Mouse (Mus musculus) ES-E14 (cell line): Measurements from ENCODE around the gene Ahcyl1. TPM values are rescaled to one million over a fixed set of nuclear protein-coding genes. Genes with fewer than 3 reads are reported as not detected.

Experiments used
- DNase-seq: peaks from one replicate; pipeline ENCODE4 v3.0.0-alpha.2; 2013; ENCODE audit warnings: low read depth, low spot score
- H3K27ac ChIP-seq: 2 replicates; pipeline ENCODE4 v1.5.1; 2012; ENCODE audit warnings: low read depth, mild to moderate bottlenecking, low read length, moderate library complexity, mixed read lengths; ENCODE audit not compliant: poor library complexity, insufficient read depth, severe bottlenecking
- H3K36me3 ChIP-seq: 2 replicates; pipeline ENCODE4 v1.6.1; 2012; ENCODE audit warnings: mild to moderate bottlenecking, low read length, moderate library complexity, mixed read lengths; ENCODE audit not compliant: control insufficient read depth, poor library complexity, insufficient read depth, severe bottlenecking
- H3K4me1 ChIP-seq, 2 experiments: fragments of 150-350 bp in 1 of 2; sonication (generic) in 1 of 2; 2 replicates each; pipeline ENCODE4 v1.6.1; 2012; ENCODE audit warnings: low read length in 2 of 2, mild to moderate bottlenecking in 1 of 2, mixed read lengths in 1 of 2; ENCODE audit not compliant: control insufficient read depth in 2 of 2, insufficient read depth in 2 of 2, poor library complexity in 1 of 2
- H3K4me3 ChIP-seq, 2 experiments: fragments of 150-350 bp in 1 of 2; sonication (generic) in 1 of 2; 2 replicates each; pipeline ENCODE4 v1.5.1; 2012; ENCODE audit warnings: low read length in 2 of 2, low read depth in 1 of 2, mild to moderate bottlenecking in 1 of 2, mixed read lengths in 1 of 2; ENCODE audit not compliant: insufficient read depth in 1 of 2, poor library complexity in 1 of 2, severe bottlenecking in 1 of 2
- H3K9ac ChIP-seq: 2 replicates; pipeline ENCODE4 v1.6.1; 2012; ENCODE audit warnings: low read depth, mild to moderate bottlenecking, low read length, mixed read lengths; ENCODE audit not compliant: poor library complexity, insufficient read depth, severe bottlenecking
- H3K9me3 ChIP-seq: fragments of 150-350 bp; sonication (generic); 2 replicates; pipeline ENCODE4 v1.6.1; 2012; ENCODE audit warnings: low read depth, mild to moderate bottlenecking, low read length; ENCODE audit not compliant: control insufficient read depth, insufficient read depth
- CHD2 ChIP-seq: IDR thresholded peaks from 2 replicates; pipeline ENCODE4 v1.6.1; 2014; ENCODE audit warnings: mild to moderate bottlenecking, low read depth, low read length, inconsistent platforms
- HCFC1 ChIP-seq: IDR thresholded peaks from 2 replicates; pipeline ENCODE4 v1.6.1; 2012; ENCODE audit warnings: low read length, inconsistent platforms, borderline replicate concordance; ENCODE audit not compliant: insufficient read depth
- MAFK ChIP-seq: IDR thresholded peaks from 2 replicates; pipeline ENCODE4 v1.6.1; 2014; ENCODE audit warnings: mild to moderate bottlenecking, low read depth, low read length, inconsistent platforms; ENCODE audit not compliant: insufficient read depth
- ZC3H11A ChIP-seq: IDR thresholded peaks from 2 replicates; pipeline ENCODE4 v1.6.1; 2012; ENCODE audit warnings: low read depth, mild to moderate bottlenecking, inconsistent platforms, low read length, borderline replicate concordance
- ZNF384 ChIP-seq: IDR thresholded peaks from 2 replicates; pipeline ENCODE4 v1.6.1; 2012; ENCODE audit warnings: low read depth, low read length, inconsistent platforms
- in situ Hi-C, 2 experiments: fragments of 600-800 bp; cut with MboI; formaldehyde crosslinking; loops; one replicate each; pipeline ENCODE4 v1.15.1; 2025; ENCODE audit warnings: low sequenced_read_pairs in 2 of 2, inconsistent platforms in 1 of 2; ENCODE audit not compliant: unreplicated experiment in 2 of 2
- total RNA-seq: library from RNA; depleted of rRNA; stranded (reverse); fragments of 300-350 nt; gene quantifications from 2 replicates; pipeline ENCODE4 v1.2.3, GENCODE M21; 2012

Ahcyl1 gene
- total RNA-seq, 1 experiment = 38.2 TPM

DNA sequence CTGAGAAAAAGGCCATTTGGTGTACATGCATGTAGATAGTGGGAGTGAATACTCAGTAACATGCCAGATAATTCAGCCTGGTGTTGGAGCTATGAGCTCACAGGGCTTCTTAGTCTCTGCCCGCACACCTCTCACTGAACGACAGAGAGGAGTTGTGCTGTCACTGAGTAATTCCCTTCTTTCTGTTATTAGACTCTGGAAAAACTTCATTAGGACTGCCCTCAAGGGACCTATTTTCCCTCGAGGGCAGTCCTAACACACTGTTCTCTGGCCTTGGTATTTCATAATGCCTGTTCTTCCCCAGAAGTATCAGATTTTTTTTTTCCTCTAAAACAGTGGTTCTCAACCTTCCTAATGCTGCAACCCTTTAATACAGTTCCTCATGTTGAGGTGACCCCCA, 15.7 kb upstream of the Ahcyl1 start:
- TF ChIP-seq MAFK = no peak
- no peak for TF ChIP-seq ZC3H11A
- TF ChIP-seq HCFC1 = no peak
- TF ChIP-seq CHD2 = no peak
- no peak for TF ChIP-seq ZNF384
- no peak for DNase-seq
- H3K9ac ChIP-seq = no peak overlapping the region
- H3K4me1 ChIP-seq = peaks cover 0 to 2% of the 10 kb centered on the region in 2 experiments; a peak in 1 of 4 replicates
- no peaks in the 10 kb centered on the region for H3K36me3 ChIP-seq
- no peaks in the 10 kb centered on the region for H3K9me3 ChIP-seq
- no peak overlapping the region for H3K4me3 ChIP-seq
- in situ Hi-C loops = no loop called here
- H3K27ac ChIP-seq = no peak overlapping the region

DNA sequence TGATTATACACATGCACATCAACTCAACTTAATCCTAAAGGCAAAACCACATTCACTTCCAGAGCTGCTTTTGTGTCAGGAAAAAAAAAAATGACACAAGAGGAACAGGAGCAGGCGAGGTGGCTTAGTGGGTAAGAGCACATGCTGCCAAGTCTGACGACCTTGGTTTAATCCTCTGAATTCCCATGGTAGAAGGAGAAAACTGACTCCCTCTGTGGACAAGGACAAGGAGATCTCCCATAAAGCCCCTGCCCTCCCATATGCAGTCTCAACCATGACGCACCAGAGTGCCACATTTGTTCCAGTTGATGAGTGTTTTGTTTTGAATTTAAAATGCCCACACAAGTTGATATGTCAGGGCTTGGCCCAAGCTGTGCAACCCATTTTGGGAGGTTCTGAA, 12.8 kb upstream of the Ahcyl1 start:
- H3K9me3 ChIP-seq = no peaks in the 10 kb centered on the region
- no peak overlapping the region for H3K27ac ChIP-seq
- DNase-seq = no peak
- no peaks in the 10 kb centered on the region for H3K36me3 ChIP-seq
- H3K9ac ChIP-seq = no peak overlapping the region
- TF ChIP-seq ZNF384 = no peak
- no peak for TF ChIP-seq ZC3H11A
- TF ChIP-seq HCFC1 = no peak
- TF ChIP-seq CHD2 = no peak
- no peak for TF ChIP-seq MAFK
- H3K4me3 ChIP-seq = no peak overlapping the region
- in situ Hi-C loops = no loop called here
- H3K4me1 ChIP-seq = peaks cover 0 to 2% of the 10 kb centered on the region in 2 experiments; a peak in 1 of 4 replicates

DNA sequence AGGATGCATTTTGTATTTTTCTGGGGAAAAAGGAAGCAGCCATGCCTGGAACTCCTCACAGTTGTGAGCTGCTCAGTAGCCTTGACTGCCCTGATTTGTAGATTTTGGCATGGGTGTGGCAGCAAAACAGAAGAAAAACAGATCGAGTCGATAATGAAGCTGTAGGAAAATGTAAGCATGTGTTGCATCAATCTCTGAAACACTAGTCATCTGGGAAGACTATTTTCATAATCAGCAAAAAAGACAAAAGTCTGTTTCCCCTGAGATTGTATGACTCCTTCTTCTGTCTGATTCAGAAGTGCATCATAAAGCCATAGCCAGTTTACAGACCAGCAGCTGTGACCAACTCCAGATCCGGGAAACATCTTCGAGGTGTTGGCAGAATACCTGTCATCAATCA, 10.9 kb upstream of the Ahcyl1 start:
- H3K4me3 ChIP-seq = no peak overlapping the region
- TF ChIP-seq HCFC1 (no peak), MAFK (no peak), CHD2 (no peak), ZNF384 (no peak), ZC3H11A (no peak)
- H3K36me3 ChIP-seq = no peaks in the 10 kb centered on the region
- no peak overlapping the region for H3K9ac ChIP-seq
- no peak overlapping the region for H3K27ac ChIP-seq
- H3K4me1 ChIP-seq = no peaks in the 10 kb centered on the region
- DNase-seq = no peak
- in situ Hi-C loops = no loop called here
- no peaks in the 10 kb centered on the region for H3K9me3 ChIP-seq

DNA sequence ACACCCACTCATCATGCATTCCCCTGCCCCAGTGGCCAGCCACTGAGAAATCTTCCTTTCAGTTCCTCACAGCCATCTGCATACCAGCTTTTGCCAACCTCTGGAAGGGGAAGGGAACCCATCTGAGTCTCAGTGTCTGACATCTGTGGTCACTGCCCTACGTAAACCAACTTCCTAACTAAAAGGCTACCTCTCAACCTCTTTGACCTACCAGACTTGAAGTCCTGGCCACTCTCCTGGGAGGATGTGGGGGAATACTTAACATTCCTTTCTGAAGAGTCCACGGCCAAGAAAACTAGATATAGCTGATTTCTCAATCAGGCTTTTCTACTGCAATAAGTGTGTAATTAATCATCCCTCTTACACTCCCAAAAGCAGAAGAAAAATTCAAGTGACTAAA, 9.8 kb upstream of the Ahcyl1 start:
- H3K36me3 ChIP-seq = no peaks in the 10 kb centered on the region
- no peak overlapping the region for H3K4me3 ChIP-seq
- no peaks in the 10 kb centered on the region for H3K4me1 ChIP-seq
- in situ Hi-C loops = no loop called here
- TF ChIP-seq CHD2 (no peak), MAFK (no peak), ZNF384 (no peak), HCFC1 (no peak), ZC3H11A (no peak)
- H3K27ac ChIP-seq = no peak overlapping the region
- DNase-seq = no peak
- no peaks in the 10 kb centered on the region for H3K9me3 ChIP-seq
- no peak overlapping the region for H3K9ac ChIP-seq

- no peaks in the 10 kb centered on the region for H3K4me1 ChIP-seq
- TF ChIP-seq ZC3H11A (no peak), HCFC1 (no peak), CHD2 (no peak), MAFK (no peak), ZNF384 (no peak)
- no peak for DNase-seq
- H3K4me3 ChIP-seq = no peak overlapping the region
- H3K9ac ChIP-seq = no peak overlapping the region
- H3K9me3 ChIP-seq = no peaks in the 10 kb centered on the region
- no peaks in the 10 kb centered on the region for H3K36me3 ChIP-seq
- in situ Hi-C loops = loop anchor here in 1 of 2 experiments (5.0 kb wide), 1 partner anchor 158 kb away; no protein-coding TSS in a partner anchor
- no peak overlapping the region for H3K27ac ChIP-seq
These were observed 8.0 kb upstream of the Ahcyl1 start for GRCm38 (mm10) chr3:107704371-107704705.
